Mouse (Mus musculus) erythroblast, adult 5-6 weeks (primary cell): ENCODE data around the gene Hoxa7. TPM values are rescaled to one million over a fixed set of nuclear protein-coding genes. Genes with fewer than 3 reads are reported as not detected.

Source experiments
- ATAC-seq: replicated peaks from 2 replicates; pipeline ENCODE4 v1.8.0; 2016; ENCODE audit warnings: moderate number of reproducible peaks, mild to moderate bottlenecking, moderate TSS enrichment, inconsistent platforms; ENCODE audit not compliant: poor library complexity, low FRiP score, severe bottlenecking
- total RNA-seq, 2 experiments: library from RNA; stranded (forward) in 1 of 2; stranded (reverse) in 1 of 2; fragments of 150-400 nt in 1 of 2; fragments of 200-764, 138-1000 nt in 1 of 2; gene quantifications; 2 replicates each; pipeline versions ENCODE4 v1.2.3 to v1.2.4; 2015 to 2017; ENCODE audit warnings: low replicate concordance in 2 of 2

Hoxa7 gene
- total RNA-seq, 2 experiments from 2014 or later = 0.77 to 2.1 TPM

DNA sequence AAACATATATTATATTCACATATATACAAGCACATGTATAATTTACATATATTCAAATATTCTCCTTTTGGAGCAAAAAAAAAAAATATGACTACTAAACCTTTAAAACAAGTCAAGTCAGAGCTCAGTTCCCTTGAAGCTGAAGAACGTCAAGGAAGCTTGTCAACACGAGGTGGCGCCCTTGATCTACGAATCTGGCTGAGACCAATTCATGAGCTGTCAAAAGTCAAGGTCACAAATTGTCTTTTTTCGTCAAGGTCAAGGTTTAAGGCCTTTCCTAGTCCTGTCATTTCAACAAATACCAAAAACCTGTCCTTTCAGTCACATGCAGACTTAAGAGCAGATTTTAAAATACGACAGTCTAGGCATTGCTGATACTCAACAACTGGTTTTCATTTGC lies 35.3 kb upstream of the Hoxa7 start:
- no peak for ATAC-seq

DNA sequence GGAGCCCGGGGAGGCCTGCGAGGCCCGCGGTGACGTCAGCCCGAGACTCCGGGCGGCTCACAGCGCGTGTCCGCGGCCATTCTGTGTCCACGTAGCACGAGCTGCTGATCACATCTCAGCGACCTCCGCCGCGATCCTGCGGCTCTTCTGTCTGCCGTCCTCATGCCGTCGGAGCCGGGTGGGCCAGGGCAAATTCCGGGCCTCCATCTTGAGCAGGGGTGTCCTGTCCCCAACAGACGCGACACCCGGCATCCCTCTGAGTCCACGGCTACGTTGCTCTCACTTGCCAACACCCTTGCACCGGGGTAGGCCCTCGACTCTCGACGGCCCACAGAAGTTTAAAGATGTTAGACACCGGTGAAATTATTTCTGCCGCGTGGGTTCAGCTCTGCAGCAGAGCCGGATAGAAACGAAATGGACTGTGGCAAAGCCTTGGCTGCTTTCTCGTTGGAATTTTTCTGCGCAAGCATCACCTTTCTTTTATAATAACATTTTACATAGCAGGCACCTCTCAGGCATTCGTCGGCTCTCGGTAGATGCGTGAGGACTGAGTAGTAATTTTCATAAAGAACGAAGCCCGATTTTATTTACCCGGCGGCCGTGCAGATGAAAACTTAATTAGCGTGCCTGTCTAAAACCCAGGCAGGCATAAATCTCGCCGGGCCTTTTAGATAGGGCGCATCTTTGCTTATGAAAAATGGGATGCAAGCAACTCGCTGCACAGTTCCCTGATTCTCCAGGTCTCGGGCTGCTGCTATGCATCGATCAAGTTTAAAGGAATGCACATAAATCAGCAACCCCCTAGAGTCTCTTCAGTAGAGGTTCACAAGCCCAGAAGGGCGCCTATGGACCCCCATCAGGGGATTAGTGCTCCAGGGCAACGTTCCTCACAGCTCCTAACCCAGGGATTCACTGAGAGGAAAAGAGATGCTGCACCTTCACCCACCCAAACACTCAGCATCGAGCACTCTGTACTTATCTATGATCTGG lies 32.2 kb upstream of the Hoxa7 start:
- ATAC-seq = no peak

DNA sequence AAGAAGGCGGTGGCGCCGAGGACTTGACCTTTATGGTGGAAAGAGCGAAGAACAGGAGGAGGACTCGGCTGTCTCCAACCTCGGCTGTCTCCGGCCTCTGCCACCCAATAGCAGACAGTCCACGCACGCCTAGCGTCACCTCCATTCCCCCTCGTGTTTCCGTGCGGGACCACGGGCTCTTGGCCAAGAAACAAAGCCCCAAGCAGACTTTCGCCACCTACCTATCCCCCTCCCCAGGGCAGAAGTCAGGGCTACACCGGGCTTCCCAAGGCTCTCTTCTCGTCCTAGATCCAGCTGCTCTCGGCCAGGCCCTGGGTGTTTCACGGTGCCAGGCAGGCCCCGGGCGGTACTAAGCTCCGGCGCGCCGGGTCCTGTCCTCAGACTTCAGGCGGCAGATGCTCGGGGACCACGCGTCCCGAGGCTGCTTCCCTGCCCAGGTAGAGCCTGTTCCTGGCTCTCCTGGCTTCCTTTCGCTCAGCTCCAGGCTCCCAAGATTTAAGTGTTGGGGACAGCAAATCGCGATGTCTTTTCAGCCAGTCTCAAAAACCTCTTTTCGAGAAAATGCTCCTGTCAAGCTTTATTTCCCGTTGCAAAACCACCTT lies 31.2 kb upstream of the Hoxa7 start:
- no peak for ATAC-seq

DNA sequence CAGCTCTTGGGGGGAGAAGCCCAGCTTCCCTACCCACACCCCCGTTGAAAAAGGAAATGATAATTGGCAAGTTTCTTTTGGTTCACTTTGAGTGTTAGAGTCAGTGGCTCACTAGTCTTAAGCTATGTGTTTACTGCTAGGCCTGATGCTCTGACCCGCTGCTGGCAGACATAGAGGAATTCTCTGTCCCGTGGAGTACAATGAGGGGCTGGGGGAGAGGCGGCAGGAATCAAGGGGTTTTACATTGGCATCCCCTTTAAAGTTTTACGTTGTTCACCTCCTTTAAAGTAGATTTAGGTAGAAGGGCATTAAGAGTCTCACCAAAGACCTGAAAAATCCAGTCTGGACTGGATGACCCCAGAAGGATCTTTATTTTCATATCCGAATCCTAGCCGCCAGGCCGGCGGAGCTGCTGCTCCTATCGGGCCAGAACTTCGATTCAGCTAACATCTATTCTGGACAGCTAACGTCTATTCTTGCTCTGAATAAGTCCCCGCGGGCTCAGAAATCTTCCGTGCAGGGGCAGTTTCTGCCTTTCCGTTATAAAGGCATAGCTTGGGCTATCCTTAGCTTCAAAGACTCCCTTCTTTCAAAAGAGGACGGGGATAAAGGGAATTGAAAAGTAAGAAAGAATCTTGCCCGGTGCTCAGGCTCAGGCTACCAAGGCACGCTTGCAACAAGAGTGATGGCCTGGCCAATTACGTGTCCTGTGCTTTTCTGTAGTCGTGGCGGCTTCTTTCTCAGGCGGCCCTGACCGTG lies 30.5 kb upstream of the Hoxa7 start:
- no peak for ATAC-seq

DNA sequence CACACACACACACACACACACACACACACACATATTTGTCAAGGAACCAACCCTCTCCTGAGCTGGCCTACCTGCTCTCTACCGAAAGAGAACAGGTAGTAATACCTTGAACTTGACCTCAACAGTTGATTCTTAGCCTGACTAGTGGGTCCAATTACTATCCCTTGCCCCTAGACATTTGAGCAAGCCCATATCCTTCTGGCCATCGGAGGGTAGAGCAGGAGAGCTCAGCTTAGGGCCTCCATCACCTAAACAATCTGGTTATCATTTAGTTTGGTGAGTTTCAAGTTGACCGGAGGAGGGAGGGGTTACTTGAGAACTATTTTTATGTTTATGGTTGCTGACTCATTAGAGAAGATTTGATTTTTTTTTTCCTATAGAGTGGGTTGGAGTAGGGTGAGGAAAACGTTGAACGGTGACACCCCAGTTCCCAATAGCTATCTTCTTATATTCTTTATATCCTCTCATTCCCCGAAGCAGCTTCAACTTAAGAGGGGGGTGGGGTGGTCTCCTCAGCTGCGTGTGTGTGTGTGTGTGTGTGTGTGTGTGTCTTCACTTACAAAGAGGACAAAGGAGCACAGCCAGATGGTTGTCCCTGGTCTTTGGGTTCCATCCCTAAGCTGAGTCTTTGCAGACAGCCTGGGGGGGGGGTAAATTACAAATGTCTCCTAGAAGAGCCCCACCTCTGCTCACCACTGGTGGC lies 29.7 kb upstream of the Hoxa7 start:
- ATAC-seq = no peak

DNA sequence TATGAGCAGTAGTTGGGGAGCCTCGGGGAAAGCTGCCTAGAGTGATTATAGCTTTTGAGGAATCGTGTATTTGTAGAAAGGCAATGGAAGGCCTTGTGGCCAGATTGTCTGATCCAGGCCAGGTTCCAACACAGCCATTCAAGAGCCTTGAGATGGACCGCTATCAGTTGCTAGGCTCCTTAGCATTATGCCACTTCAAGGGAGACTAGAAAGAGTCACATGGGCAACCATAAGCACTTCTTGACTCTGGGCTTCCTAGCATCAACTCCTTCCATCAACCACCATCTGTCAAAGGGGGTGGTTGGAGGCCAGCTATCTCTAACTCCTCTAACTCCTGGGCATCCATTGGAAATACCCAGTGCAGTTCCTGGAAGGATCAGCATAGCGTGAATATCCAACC lies 28.2 kb upstream of the Hoxa7 start:
- no peak for ATAC-seq

DNA sequence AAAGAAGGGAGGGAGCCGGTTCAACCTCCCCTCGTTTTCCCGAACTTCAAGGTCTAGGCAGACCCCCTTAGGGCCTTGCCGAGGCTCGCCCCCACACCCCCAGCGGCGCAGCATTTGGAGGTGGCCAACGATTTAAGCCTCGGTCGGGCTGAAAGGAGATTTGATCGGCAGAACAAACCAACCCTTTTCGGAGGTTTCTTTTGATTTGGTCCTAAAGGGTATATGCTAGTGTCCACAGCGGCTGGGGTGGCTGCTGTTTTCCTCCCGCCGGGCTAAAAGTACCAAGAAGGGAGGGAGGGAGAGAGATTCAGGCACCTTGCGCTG lies 27.7 kb upstream of the Hoxa7 start:
- ATAC-seq = no peak

DNA sequence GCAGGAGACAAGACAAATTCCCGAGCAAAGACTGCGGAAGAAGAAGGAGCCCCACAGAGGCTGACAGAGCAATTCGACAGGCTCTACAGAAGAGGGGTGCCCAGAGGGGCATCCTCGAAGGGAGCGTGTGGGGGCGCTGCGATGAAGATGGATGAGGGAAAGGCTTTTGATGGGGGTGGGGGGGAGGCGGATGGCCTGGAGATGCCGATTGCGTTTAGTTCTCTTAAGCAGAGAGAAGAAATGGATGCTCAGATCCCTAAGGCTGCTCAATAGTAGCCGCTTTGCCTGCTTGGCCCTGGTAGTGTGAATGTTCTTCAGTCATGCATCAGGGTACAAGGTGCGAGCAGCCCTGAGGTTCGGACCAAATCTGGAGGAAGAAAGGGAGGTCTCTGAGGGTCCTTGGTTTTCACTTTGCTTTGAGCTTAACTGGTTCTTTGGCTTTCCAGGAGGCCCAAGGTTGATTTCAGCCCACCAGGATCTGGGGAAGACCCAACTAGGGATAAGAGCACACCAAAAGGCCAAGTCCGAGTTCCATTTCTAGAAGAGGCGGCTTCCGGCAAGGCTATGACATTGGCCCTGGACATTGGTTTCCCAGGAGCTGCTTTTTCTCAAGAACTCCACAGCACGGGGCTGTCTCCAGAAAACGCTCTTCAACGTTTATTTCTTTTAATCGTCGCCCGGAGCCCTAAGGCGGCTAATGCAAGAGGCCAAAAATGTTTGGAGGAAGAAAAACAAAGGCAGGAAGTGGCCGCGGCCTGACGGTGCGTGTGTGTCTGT lies 27.2 kb upstream of the Hoxa7 start:
- no peak for ATAC-seq

DNA sequence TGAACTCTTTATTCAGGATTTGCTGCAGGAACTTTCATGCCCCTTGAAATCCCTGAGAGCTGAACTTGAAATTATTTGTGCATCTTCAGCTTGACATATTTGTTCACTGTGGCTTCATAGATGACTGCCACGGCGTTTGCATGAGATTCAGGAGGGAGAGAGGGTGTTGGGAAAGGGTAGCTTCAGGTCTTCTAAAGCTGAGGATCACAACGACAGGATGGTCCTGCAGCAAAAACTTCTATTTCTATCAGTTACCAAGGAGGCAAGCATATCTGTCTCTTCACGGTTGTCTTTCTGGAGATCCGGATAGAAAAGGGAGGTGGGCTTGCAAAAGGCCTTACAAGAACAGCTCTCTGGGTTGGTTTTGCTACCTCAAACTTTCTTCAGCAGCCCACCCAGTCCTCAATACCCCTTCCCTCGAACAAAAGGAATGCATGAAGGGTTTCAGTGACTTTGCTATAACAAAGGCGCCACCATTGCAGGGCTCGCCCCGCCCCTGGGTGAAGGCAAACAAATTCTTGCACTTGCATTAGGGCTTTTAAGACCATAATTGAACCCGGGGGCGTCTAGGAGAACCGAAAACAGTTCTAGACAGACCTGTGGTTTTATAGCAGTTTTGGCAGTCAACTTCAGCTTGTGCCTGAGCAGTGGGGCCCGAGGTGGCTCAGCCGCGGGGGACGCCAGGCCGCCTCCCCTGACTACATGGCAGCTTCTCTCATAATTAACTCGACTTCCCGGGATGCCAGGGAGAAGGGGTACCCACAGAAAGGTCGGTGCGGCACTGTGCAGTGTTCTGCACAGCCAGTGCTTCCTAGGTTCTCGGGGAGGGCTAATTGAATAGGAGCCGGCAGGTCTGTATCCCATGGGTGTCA lies 26.3 kb upstream of the Hoxa7 start:
- ATAC-seq = no peak

DNA sequence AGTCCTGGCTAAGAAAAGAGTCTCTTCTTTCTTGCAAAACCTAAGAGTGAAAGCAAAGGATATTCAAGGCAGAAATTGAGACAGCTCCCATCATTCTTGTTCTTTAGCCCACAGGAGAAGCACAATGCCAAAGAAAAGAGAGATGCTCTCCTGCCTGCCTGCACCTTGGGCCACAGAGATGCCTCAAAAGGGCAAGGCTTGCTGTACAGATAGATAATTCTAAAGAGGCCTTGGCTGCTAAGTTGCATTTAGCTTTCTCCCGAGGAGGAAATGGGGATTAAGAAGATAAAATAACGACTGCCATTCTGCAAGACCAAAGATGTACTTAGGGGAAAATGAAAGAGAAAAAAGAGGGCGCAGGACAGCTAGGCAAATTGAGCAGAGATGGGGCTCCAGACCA lies 25.3 kb upstream of the Hoxa7 start:
- no peak for ATAC-seq

DNA sequence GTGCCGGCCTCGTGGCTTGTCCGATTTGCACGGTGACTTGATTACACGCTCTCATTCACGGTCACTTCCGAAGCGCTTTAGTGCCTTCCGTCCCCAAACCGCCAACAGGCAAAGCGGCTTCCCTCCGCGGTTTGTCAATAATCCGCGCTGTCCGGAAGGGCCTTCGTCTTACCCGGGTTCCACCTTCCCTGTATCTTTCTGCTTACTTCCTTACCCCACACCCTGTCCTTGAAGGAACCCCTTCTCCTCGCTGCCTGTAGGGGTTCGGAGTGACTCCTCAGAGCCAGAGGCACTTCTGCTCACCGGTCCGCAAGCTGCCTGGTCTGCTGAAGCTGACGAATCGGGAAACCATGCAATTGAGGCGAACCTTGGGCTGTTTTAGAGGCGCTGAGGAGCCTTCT lies 24.7 kb upstream of the Hoxa7 start:
- ATAC-seq = no peak

DNA sequence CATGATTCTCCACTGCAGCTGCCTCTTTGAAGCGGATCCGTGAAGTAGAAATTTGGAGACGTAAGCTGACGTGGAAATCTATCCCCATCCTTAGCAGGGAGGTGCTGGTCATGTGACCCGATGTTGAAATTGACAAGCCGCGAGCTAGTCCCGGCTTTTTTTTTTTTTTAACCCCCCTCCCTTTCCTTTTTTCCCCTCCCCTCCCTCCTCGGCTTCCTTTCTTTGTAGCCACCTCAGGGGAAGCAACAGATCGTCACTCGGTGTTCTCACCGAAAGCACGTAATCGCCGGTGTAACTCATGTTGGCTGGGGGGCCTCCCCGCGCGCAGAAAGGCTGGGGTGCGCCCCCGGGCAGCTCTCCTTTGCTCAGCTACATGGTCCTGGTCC lies 24.1 kb upstream of the Hoxa7 start, which contains the start of gene Hoxa11:
Hoxa11 (minus strand) TSS at position 54 of the 386 bp plus-strand sequence.
- ATAC-seq = no peak

DNA sequence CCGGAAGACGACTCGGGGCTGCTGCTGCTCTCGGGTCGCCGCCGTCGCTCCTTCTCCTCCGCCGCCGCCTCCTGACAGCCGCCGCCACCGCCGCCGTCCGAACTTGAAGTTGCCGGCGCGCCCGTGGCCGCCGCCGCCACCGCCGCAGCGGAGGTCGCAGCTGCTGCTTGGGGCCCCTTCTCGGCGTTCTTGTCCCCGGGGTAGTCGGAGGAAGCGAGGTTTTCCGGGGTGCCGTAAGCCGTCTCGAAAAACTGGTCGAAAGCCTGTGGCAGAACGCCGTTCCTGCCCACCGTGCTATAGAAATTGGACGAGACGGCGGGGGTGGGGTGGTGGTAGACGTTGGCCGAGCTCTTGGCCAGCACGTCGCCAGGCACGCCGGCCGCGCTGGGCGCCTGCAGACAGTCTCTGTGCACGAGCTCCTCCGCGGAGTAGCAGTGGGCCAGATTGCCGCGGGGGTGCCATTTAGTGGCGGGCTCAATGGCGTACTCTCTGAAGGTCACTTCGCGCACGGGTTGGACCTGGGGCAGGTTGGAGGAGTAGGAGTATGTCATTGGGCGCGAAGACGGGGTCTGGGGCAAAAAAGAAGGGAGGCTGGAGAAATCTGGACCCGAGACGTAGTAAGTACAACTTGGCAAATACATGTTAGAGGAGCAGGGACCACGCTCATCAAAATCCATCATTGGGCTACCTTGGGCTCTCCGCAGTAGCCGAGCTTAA lies 23.5 kb upstream of the Hoxa7 start:
- ATAC-seq = no peak

DNA sequence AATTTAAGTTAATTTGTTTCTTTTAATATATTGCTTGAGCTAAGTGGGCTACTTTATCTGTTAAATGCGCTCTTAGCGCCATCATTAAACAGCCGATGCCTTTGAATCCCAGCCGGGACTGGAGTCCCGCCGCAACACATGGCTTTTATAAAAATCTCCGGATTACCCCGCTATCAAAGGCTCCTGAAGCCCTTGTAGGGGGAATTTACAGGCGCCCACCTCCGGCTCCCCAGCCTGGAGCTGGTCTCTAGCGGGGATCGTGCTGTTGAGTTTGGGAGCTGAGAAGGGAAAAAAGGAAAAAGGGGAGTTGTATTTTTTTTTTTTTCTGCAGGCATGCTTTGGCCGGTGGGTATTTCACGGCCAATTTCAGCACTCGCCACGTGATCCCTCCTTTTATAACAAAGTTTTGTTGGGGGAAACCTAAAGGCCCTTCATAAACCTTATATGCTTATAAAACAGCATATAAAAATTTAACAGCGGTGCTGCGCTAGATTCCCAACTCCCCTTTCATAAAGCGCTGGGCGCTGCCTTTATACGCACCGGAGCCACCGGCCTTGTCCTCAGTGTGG lies 22.9 kb upstream of the Hoxa7 start:
- no peak for ATAC-seq

DNA sequence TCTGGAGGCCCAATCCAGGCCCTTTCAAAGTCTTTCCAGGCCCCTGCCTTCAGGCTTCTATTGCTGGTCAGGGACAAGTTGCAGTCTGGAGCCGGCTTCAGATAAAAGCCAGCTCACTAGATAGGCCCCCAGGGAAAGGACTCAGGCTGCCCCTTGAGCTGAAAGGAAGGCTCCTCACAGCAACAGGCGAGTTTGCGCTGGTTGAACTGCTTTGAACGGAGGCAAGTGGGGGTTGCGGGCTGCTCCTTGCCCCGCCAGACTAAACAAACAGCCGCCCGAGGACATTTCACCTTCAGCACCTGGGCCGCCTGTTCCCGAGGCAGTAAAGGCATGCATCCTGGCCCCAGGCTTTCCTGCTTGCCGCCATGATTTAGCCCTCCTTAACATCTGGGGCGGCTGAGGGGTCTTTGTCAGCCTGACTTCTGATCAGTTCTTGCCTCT lies 22.0 kb upstream of the Hoxa7 start:
- ATAC-seq = no peak

DNA sequence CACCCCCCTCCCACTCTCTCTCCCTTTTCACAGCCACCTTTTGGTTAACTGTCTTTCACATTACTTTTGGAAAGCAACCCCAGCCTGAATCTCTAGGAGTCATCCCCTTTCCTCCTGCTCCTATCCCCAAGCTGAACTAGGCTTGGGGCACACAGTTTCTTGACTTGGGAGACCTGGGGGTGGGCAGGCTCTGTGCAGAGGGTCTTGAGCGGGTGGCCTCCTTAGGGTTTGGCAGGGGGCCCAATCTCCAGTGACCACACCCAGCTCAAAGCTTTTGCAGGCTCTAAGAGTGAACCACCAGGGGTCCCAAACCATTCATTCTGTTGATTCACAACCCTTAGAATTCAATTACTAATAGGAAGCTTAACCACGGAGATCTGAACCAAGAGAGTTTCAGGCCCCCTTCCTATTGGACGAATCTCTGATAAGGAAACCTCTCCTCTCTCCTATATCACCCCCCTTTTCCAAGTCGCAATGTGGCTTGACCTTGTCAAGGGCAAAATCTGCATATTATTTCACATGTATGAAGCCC lies 21.2 kb upstream of the Hoxa7 start:
- ATAC-seq = no peak

DNA sequence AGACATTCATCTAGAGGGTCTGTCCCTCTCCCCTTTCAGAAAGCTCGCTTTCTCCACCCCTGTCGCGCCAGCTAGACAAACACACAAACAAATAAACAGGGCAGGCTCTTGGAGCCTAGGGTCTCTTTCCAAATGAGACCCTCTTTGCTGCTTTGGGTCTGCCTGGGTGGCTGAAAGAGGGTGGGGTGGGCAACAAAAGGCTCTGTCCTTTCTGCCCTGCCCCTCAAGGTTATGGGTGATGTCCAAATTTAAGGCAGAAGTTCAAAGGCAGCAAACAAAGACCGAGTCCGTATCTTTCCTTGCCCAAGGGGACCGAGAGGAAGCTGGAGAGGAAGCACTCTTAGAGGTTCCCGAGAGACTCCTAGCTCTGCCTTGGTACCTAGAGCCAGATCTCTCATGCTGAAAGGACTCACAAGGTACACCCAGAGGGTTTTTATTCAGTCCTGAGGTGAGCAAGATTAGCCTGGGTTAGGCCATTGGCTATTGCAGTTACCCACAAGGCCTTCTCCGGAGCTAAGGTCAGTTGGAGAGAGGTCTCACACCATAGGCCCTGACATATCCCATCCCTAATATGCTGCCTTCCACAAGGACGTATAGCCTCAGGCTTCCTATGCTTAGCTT lies 19.5 kb upstream of the Hoxa7 start:
- ATAC-seq = no peak
